Mouse (Mus musculus): Measurements from ENCODE around the gene Gm3373. TPM values are rescaled to one million over a fixed set of nuclear protein-coding genes. Genes with fewer than 3 reads are reported as not detected.
"Not testable (repeated sequence)": the region's sequence is repeated elsewhere in the genome, so short reads cannot be mapped to it uniquely, and the experiment has no call there.

Gm3373 gene
- total RNA-seq (2014; rRNA removed) = not detected in 2 replicates
- polyA plus RNA-seq (2015; fragmentation: Nextera tagmentation; extraction: Ambion mirVana) = 1.4 TPM in 1 of 2 replicates, not detected in the other

DNA sequence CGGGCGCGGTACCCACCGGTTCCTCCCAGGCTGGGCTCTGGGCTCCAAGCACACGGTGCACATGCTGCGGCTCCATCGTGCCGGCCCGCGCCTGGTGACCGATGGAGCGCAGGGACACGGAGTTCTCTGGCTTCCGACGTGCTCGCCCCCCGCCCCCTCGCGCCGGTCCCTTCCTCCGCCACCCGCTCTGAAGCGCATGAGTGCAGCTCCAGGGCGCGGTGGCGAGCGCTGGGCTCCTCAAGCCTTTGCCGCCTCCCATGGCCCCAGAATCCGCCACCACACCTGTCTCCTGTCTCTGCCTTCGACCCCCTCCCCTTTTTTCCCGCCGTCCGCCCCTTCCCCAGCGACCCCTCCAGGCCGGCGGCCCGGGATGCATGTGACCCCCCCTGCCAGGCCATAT is at the start of gene Gm3373:
TSS of gene Gm3373 (minus strand) at position 101 of the 400 bp plus-strand sequence.
- not testable (repeated sequence) for ATAC-seq; H3K36me3 ChIP-seq (ENCODE audit: insufficient read depth, low read length); H3K27ac ChIP-seq; H3K9ac ChIP-seq (replicated peaks; ENCODE audit: low read length); H3K4me1 ChIP-seq (ENCODE audit: insufficient read depth, low read length); H3K4me3 ChIP-seq (ENCODE audit: low read length); DNase-seq (ENCODE audit: low spot score); H3K9me3 ChIP-seq (ENCODE audit: low read length); H3K4me2 ChIP-seq (ENCODE audit: low read depth, low read length); H3K27me3 ChIP-seq (ENCODE audit: insufficient read depth, low read length)
- WGBS = no CpG with 5 or more reads among the region's 37 CpGs

DNA sequence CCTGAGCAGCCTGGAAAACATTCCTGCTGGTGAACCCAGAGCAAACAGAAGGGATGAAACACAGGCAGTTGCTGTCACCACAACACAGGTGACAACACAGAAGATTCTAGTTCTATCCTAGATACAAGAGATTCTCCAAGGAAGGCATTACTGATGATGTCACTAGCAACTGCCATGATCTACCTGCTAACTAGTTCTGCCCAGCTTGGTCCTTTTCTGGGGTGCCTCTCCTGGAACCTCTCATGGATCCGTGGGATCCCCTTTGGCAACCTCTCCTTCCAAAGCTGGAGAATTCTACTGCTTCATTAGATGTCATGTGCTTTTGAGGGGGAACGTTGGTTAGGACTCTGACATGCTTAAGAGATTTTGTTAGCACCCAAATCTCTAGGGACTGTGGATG is 54.0 kb downstream of the Gm3373 start, which contains the start of gene Gm9603:
TSS of gene Gm9603 (minus strand) at position 101 of the 400 bp plus-strand sequence.
- DNase-seq (ENCODE audit: low spot score); ATAC-seq; H3K4me1 ChIP-seq (ENCODE audit: insufficient read depth, low read length); H3K36me3 ChIP-seq (ENCODE audit: insufficient read depth, low read length); H3K4me3 ChIP-seq (ENCODE audit: low read length); H3K4me2 ChIP-seq (ENCODE audit: low read depth, low read length); H3K9me3 ChIP-seq (ENCODE audit: low read length); H3K27ac ChIP-seq; H3K27me3 ChIP-seq (ENCODE audit: insufficient read depth, low read length); H3K9ac ChIP-seq (replicated peaks; ENCODE audit: low read length): not testable (repeated sequence)
- WGBS = no CpG with 5 or more reads among the region's 2 CpGs

Other genes with a start within 250 kb of the Gm3373 start
- 8.0 and 10.6 TPM in 2 replicates for gene Gm3488, start 239.9 kb downstream of the Gm3373 start, total RNA-seq (2014; rRNA removed)
- gene Gm3488, start 239.9 kb downstream of the Gm3373 start, polyA plus RNA-seq (2015; fragmentation: Nextera tagmentation; extraction: Ambion mirVana) = 14.2 and 17.1 TPM in 2 replicates
- gene Gm3532, start 203.1 kb downstream of the Gm3373 start, total RNA-seq (2014; rRNA removed) = not detected in 2 replicates
- not detected in 2 replicates for gene Gm3532, start 203.1 kb downstream of the Gm3373 start, polyA plus RNA-seq (2015; fragmentation: Nextera tagmentation; extraction: Ambion mirVana)
- not detected in 2 replicates for gene Gm8265, start 108.5 kb downstream of the Gm3373 start, total RNA-seq (2014; rRNA removed)
- not detected in 2 replicates for gene Gm8265, start 108.5 kb downstream of the Gm3373 start, polyA plus RNA-seq (2015; fragmentation: Nextera tagmentation; extraction: Ambion mirVana)
- gene Gm9603, start 54.1 kb downstream of the Gm3373 start, total RNA-seq (2014; rRNA removed) = not detected in 2 replicates
- not detected in 2 replicates for gene Gm9603, start 54.1 kb downstream of the Gm3373 start, polyA plus RNA-seq (2015; fragmentation: Nextera tagmentation; extraction: Ambion mirVana)
- gene Gm3383, start 66.4 kb upstream of the Gm3373 start, total RNA-seq (2014; rRNA removed) = 2.3 and 2.7 TPM in 2 replicates
- gene Gm3383, start 66.4 kb upstream of the Gm3373 start, polyA plus RNA-seq (2015; fragmentation: Nextera tagmentation; extraction: Ambion mirVana) = 3.4 and 3.5 TPM in 2 replicates
- gene Gm3424, start 88.8 kb upstream of the Gm3373 start, total RNA-seq (2014; rRNA removed) = not detected in 2 replicates
- not detected in 2 replicates for gene Gm3424, start 88.8 kb upstream of the Gm3373 start, polyA plus RNA-seq (2015; fragmentation: Nextera tagmentation; extraction: Ambion mirVana)
- 0.25 and 0.26 TPM in 2 replicates for gene Gm8237, start 138.8 kb upstream of the Gm3373 start, total RNA-seq (2014; rRNA removed)
- gene Gm8237, start 138.8 kb upstream of the Gm3373 start, polyA plus RNA-seq (2015; fragmentation: Nextera tagmentation; extraction: Ambion mirVana) = 1.4 and 1.5 TPM in 2 replicates
- 0.72 and 3.3 TPM in 2 replicates for gene Gm3248, start 220.2 kb upstream of the Gm3373 start, total RNA-seq (2014; rRNA removed)
- gene Gm3248, start 220.2 kb upstream of the Gm3373 start, polyA plus RNA-seq (2015; fragmentation: Nextera tagmentation; extraction: Ambion mirVana) = 3.4 and 3.8 TPM in 2 replicates
- not detected in 2 replicates for gene Gm3453, start 237.6 kb upstream of the Gm3373 start, total RNA-seq (2014; rRNA removed)
- not detected in 2 replicates for gene Gm3453, start 237.6 kb upstream of the Gm3373 start, polyA plus RNA-seq (2015; fragmentation: Nextera tagmentation; extraction: Ambion mirVana)

Measured in hindbrain, postnatal 0 days (tissue).